Mouse (Mus musculus) urinary bladder, postnatal 14 days (tissue): ENCODE data around the gene Otop2.

Experiments used
- DNase-seq: peaks from one replicate; pipeline ENCODE4 v3.0.0; 2021; ENCODE audit warnings: low spot score

Gene Otop2

GRCm38 (mm10) chr11:115298160-115298559 lies 8.8 kb upstream of the Otop2 start:
- DNase-seq, result no peak

- no peak for DNase-seq
Observed at GRCm38 (mm10) chr11:115300745-115301144, 6.2 kb upstream of the Otop2 start.

GRCm38 (mm10) chr11:115301351-115301750 lies 5.6 kb upstream of the Otop2 start:
- no peak for DNase-seq

- DNase-seq, result peak; percentile 43
Observed at GRCm38 (mm10) chr11:115303167-115303566, 3.8 kb upstream of the Otop2 start.

GRCm38 (mm10) chr11:115308781-115309180 lies 1.8 kb downstream of the Otop2 start:
- DNase-seq, result no peak

GRCm38 (mm10) chr11:115314249-115314648 lies 7.3 kb downstream of the Otop2 start:
- no peak for DNase-seq

GRCm38 (mm10) chr11:115317204-115317603 lies 10.2 kb downstream of the Otop2 start:
- DNase-seq, result no peak

- DNase-seq, result no peak
Observed at GRCm38 (mm10) chr11:115318245-115319027, 11.5 kb downstream of the Otop2 start.

- no peak for DNase-seq
Observed at GRCm38 (mm10) chr11:115319704-115320383, 12.9 kb downstream of the Otop2 start.

GRCm38 (mm10) chr11:115321906-115322693 lies 15.1 kb downstream of the Otop2 start, which contains the start of gene Ush1g:
Gene Ush1g (minus strand): TSS chr11:115322041.
- peak; percentile 54 for DNase-seq

GRCm38 (mm10) chr11:115323354-115323753 lies 16.4 kb downstream of the Otop2 start:
- DNase-seq, result no peak

- DNase-seq, result no peak
Observed at GRCm38 (mm10) chr11:115326730-115327129, 19.8 kb downstream of the Otop2 start.

- no peak for DNase-seq
Observed at GRCm38 (mm10) chr11:115329339-115329738, 22.4 kb downstream of the Otop2 start.

GRCm38 (mm10) chr11:115334531-115334930 lies 27.6 kb downstream of the Otop2 start, which contains the start of gene Otop3:
Gene Otop3 (plus strand): TSS chr11:115334731.
- DNase-seq, result no peak

- DNase-seq, result peak; percentile 61
Observed at GRCm38 (mm10) chr11:115335223-115335622, 28.3 kb downstream of the Otop2 start.

GRCm38 (mm10) chr11:115336115-115336514 lies 29.2 kb downstream of the Otop2 start:
- DNase-seq, result no peak

- no peak for DNase-seq
Observed at GRCm38 (mm10) chr11:115337350-115337749, 30.4 kb downstream of the Otop2 start.

- no peak for DNase-seq
Observed at GRCm38 (mm10) chr11:115337826-115338225, 30.9 kb downstream of the Otop2 start.

- no peak for DNase-seq
Observed at GRCm38 (mm10) chr11:115341246-115341645, 34.3 kb downstream of the Otop2 start.

- no peak for DNase-seq
Observed at GRCm38 (mm10) chr11:115341866-115342265, 34.9 kb downstream of the Otop2 start.

- no peak for DNase-seq
Observed at GRCm38 (mm10) chr11:115344967-115345366, 38.0 kb downstream of the Otop2 start.

GRCm38 (mm10) chr11:115345515-115345914 lies 38.6 kb downstream of the Otop2 start:
- no peak for DNase-seq
